Mouse (Mus musculus) erythroblast, embryonic 14.5 days (primary cell): Measurements from ENCODE around the gene Napb.

Experiments used
- GATA1 ChIP-seq: IDR thresholded peaks from 2 replicates; pipeline ENCODE4 v1.6.1; 2012; ENCODE audit warnings: low read length, inconsistent platforms, mixed read lengths
- TAL1 ChIP-seq: IDR thresholded peaks from 3 replicates; pipeline ENCODE4 v1.6.1; 2012; ENCODE audit warnings: low read length, inconsistent platforms, mixed read lengths

DNA sequence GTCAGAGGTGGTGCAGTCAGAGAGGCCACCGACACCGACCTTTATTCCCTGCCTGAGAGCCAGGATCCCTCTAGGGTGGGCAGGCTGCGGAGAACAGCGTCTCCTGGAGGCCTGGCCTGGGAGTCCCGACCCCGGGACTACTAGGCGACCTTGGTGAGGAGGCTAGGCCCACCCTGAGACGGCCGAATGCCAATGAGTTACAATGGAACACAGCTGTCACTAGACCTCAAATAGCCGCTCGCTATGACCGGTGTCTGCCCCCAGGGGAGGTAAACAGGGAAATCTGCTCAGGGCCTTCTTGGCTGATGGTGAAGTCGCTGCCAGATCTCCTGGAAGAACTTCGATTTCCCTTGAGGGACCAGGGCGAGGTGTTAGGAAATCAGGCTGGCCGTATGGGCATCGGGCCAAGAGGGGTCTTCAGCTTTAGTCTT lies 50.8 kb downstream of the Napb start:
- no peak for TF ChIP-seq GATA1
- TF ChIP-seq TAL1 = no peak
